7 mouse cellular contexts compared by ENCODE assay signal in the genomic region with DNA sequence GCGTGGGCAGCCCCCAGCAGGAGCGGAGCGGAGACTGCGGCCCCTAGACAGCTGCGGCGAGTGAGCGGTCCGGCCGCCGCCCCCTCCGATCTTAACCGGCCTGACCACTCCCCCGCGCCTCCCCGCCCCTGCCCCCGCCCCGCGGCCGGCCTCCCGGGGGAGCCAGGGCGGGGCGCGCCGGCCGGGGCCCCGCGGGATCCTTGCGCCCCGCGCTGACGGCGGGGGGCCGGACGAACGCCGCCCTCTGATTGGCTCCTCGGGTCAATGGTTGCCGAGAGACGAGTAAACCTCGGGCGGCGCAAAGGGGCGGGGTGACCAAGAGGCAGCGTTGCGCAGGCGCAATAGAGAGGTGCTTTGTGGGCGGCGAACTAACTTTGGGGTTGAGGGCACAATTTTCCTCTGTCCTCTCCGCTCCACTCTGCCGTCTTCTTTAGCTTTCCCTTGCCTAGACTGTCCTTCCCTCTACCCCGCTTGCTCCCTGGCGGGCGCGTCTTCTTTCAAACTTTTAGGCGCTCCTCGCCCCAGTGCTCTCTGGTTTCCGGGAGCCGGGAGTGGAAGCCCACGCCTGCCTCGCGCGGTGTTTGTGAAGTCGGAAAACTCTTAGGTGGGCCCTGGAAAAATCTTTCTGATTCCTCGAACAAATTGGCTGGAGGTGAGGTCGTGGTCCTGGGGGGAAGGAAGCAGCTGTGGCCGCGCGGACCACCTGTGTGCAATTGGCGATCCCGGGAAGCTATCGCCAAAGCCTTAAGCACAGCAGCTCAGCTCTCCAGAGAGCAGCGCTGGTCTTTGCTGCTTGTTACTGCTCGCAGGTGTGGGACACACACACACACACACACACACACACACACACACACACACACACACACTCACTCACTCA. TPM values are rescaled to one million over a fixed set of nuclear protein-coding genes. Genes with fewer than 3 reads are reported as not detected.
DNase-seq lines count a peak whose midpoint lies in the region; ATAC-seq and TF ChIP-seq lines count a peak whose summit lies in the region.

TSS of gene Tent5c (minus strand) at position 192 of the 877 bp plus-strand sequence.

- H3K4me3 ChIP-seq in embryonic facial prominence, embryonic 12.5 days: peak within 1 kb of the TSS; percentile 69
- peak within 1 kb of the TSS; percentile 91 for H3K4me3 ChIP-seq in kidney, adult 2 months (ENCODE audit: insufficient read depth, low read depth, low read length)
- H3K4me3 ChIP-seq in limb, embryonic 12.5 days (replicated peaks): peak within 1 kb of the TSS; percentile 66
- peak within 1 kb of the TSS; percentile 76 for H3K4me3 ChIP-seq in midbrain, embryonic 15.5 days
- H3K4me3 ChIP-seq in spleen, adult 2 months (ENCODE audit: extremely low read depth, insufficient read depth, insufficient read length): peak within 1 kb of the TSS; percentile 91

- H3K9me3 ChIP-seq in embryonic facial prominence, embryonic 12.5 days: no peaks in the 10 kb centered on the region
- no peaks in the 10 kb centered on the region for H3K9me3 ChIP-seq in limb, embryonic 12.5 days
- no peaks in the 10 kb centered on the region for H3K9me3 ChIP-seq in midbrain, embryonic 15.5 days

- under 1% methylated on average over 73 of the region's 73 CpGs for WGBS in embryonic facial prominence, embryonic 12.5 days
- WGBS in kidney, adult 2 months: under 1% methylated on average over 70 of the region's 73 CpGs
- under 1% methylated on average over 71 of the region's 73 CpGs for WGBS in limb, embryonic 12.5 days
- under 1% methylated on average over 73 of the region's 73 CpGs for WGBS in midbrain, embryonic 15.5 days
- WGBS in spleen, adult 2 months: under 1% methylated on average over 73 of the region's 73 CpGs

- H3K9ac ChIP-seq in embryonic facial prominence, embryonic 12.5 days: peak within 1 kb of the TSS; percentile 58
- peak within 1 kb of the TSS; percentile 67 for H3K9ac ChIP-seq in limb, embryonic 12.5 days (replicated peaks)
- peak within 1 kb of the TSS; percentile 41 for H3K9ac ChIP-seq in midbrain, embryonic 15.5 days

- peak within 1 kb of the TSS; percentile 100 for H3K4me2 ChIP-seq in embryonic facial prominence, embryonic 12.5 days (replicated peaks)
- peak within 1 kb of the TSS; percentile 99 for H3K4me2 ChIP-seq in limb, embryonic 12.5 days
- H3K4me2 ChIP-seq in midbrain, embryonic 15.5 days: peak within 1 kb of the TSS; percentile 98

- TF ChIP-seq POLR2A in kidney, adult 2 months (IDR thresholded peaks at IDR 0.05; ENCODE audit: low read depth, low read length): peak; percentile 36
- TF ChIP-seq POLR2A in spleen, adult 2 months (IDR thresholded peaks at IDR 0.05; ENCODE audit: low read depth, low read length): peak; percentile 58

- no peak for TF ChIP-seq CTCF in kidney, adult 2 months (conservative IDR thresholded peaks at IDR 0.05; ENCODE audit: insufficient read depth, insufficient read length, low read depth, low read length)
- no peak for TF ChIP-seq CTCF in spleen, adult 2 months (IDR thresholded peaks at IDR 0.05; ENCODE audit: extremely low read depth, insufficient read depth, insufficient read length, insufficient replicate concordance)

- peak; percentile 98 for DNase-seq in adrenal gland, postnatal 25 days
- DNase-seq in heart, adult 18-20 months: peak; percentile 97 to 98
- DNase-seq in kidney, adult 2 months: peak; percentile 98
- peak; percentile 86 to 95 for DNase-seq in spleen, adult 2 months (ENCODE audit: low read depth in 1 of 2, low spot score in 2 of 2)

- H3K27me3 ChIP-seq in embryonic facial prominence, embryonic 12.5 days: peaks cover 42% of the 10 kb centered on the region
- no peaks in the 10 kb centered on the region for H3K27me3 ChIP-seq in kidney, adult 2 months (replicated peaks; ENCODE audit: control insufficient read depth, insufficient read depth, low read length)
- H3K27me3 ChIP-seq in limb, embryonic 12.5 days: peaks cover 52% of the 10 kb centered on the region
- peaks cover 48% of the 10 kb centered on the region for H3K27me3 ChIP-seq in midbrain, embryonic 15.5 days (replicated peaks)
- peaks cover 2% of the 10 kb centered on the region; the same call in 1 of the 2 replicates for H3K27me3 ChIP-seq in spleen, adult 2 months (ENCODE audit: control insufficient read depth, insufficient read depth, low read length)

- ATAC-seq in embryonic facial prominence, embryonic 12.5 days (ENCODE audit: insufficient number of reproducible peaks, insufficient read depth, low FRiP score, low TSS enrichment): peak; percentile 85
- ATAC-seq in limb, embryonic 12.5 days (ENCODE audit: insufficient number of reproducible peaks, insufficient read depth, low FRiP score, low TSS enrichment, low read depth): peak; percentile 77
- peak; percentile 91 for ATAC-seq in midbrain, embryonic 15.5 days (replicated peaks)

- 0 out of 2 replicates have a peak within 1 kb of the TSS, but pooled peaks have one; percentile 46 for H3K27ac ChIP-seq in embryonic facial prominence, embryonic 12.5 days
- peak within 1 kb of the TSS; percentile 54; the same call in 1 of the 2 replicates for H3K27ac ChIP-seq in kidney, adult 2 months (ENCODE audit: insufficient read depth, low read depth, low read length)
- H3K27ac ChIP-seq in limb, embryonic 12.5 days: peak within 1 kb of the TSS; percentile 79
- H3K27ac ChIP-seq in midbrain, embryonic 15.5 days: no peak within 1 kb of the TSS
- H3K27ac ChIP-seq in spleen, adult 2 months (ENCODE audit: insufficient read depth, low read length): peak within 1 kb of the TSS; percentile 86

- H3K4me1 ChIP-seq in embryonic facial prominence, embryonic 12.5 days: peaks cover 7% of the 10 kb centered on the region; the same call in 1 of the 2 replicates
- peaks cover 4% of the 10 kb centered on the region; the same call in 1 of the 2 replicates for H3K4me1 ChIP-seq in kidney, adult 2 months (ENCODE audit: control insufficient read depth, insufficient read depth, low read length)
- peaks cover 16% of the 10 kb centered on the region for H3K4me1 ChIP-seq in limb, embryonic 12.5 days (replicated peaks)
- H3K4me1 ChIP-seq in midbrain, embryonic 15.5 days: peaks cover 26% of the 10 kb centered on the region
- no peaks in the 10 kb centered on the region; the same call in 1 of the 2 replicates for H3K4me1 ChIP-seq in spleen, adult 2 months (ENCODE audit: control insufficient read depth, insufficient read depth, insufficient read length)

- no peaks in the 10 kb centered on the region for H3K36me3 ChIP-seq in embryonic facial prominence, embryonic 12.5 days
- no peaks in the 10 kb centered on the region for H3K36me3 ChIP-seq in kidney, adult 2 months (ENCODE audit: control insufficient read depth, insufficient read depth, low read length)
- H3K36me3 ChIP-seq in limb, embryonic 12.5 days: no peaks in the 10 kb centered on the region
- H3K36me3 ChIP-seq in midbrain, embryonic 15.5 days (replicated peaks): no peaks in the 10 kb centered on the region
- H3K36me3 ChIP-seq in spleen, adult 2 months (ENCODE audit: control insufficient read depth, insufficient read depth, low read length): no peaks in the 10 kb centered on the region

RNA-seq across cellular contexts. Expression of gene Tent5c, which starts in this region (rescaled TPM):
- total RNA-seq in adrenal gland, postnatal 25 days (2021): 6.7 and 6.8 TPM in 2 replicates
- 6.3 and 6.4 TPM in 2 replicates for polyA plus RNA-seq in embryonic facial prominence, embryonic 12.5 days (2016; fragmentation: Nextera tagmentation; extraction: Ambion mirVana)
- 10 to 100 TPM; 24.2 to 25.7 TPM for total RNA-seq in heart, adult 18-20 months (2021)
- polyA plus RNA-seq in kidney, adult 2 months (2012; rRNA removed): 3.8 and 4.2 TPM in 2 replicates
- polyA plus RNA-seq in limb, embryonic 12.5 days (2016; fragmentation: Nextera tagmentation; extraction: Ambion mirVana): 6.0 and 6.9 TPM in 2 replicates
- 4.0 and 4.1 TPM in 2 replicates for polyA plus RNA-seq in midbrain, embryonic 15.5 days (2015; fragmentation: Nextera tagmentation; extraction: Ambion mirVana)
- 30.8 and 55.0 TPM in 2 replicates for polyA plus RNA-seq in spleen, adult 2 months (2012; rRNA removed)
